Mouse (Mus musculus) c-Kit-positive CD71-negative TER-119-negative erythroid progenitor cells, embryonic 14.5 days (primary cell): ENCODE data around the gene Gnmt.

Source experiments
- DNase-seq: peaks from one replicate; pipeline ENCODE4 v3.0.0-alpha.2; 2013; ENCODE audit warnings: low read depth

Gnmt gene

DNA sequence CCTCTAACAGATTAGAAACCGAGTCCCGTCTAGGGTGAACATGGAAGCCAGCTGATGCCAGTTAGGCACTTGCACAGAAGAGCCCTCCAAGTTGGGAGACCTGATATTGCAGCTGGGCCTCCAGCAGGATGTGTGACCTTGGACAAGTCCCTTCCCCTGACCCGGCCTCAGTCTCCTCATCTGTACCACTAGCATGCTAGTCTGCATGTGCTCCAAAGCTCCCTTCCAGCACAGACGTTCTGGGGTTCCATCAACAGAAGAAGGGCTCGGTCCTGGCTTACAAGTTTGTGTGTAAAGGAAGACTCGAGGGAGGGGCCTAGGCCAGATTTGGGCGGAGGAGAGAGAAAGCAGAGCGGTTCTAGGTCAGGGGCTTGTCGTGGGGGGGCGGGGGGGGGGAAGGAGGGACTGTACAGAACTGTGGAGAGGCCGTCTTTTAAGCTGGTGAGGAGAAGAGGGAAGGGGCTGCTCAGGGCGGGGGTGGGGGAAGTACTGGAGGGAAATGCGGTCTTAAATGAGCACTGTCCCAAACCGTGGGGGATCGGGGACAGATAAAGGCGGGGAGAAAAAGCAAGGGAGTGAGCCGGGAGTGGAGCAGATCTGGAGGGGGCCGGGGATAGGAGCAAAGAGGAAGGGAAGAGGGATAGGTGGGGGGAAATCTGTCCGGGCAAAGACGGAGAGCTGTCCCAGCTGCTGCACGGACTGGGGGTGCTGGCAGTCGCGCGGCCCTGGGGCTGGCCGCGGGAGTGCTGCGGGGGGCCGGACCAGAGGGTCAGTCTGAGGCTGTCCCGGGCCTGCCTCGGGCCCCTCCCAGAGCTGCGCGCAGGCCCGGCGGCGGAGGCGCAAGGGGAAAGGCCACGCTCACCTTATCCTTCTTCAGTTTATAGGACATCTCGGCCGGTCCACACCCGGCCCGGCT lies 24.7 kb downstream of the Gnmt start:
- DNase-seq, result no peak

- DNase-seq, result no peak
Measured at GRCm38 (mm10) chr17:46702506-46702905, 26.5 kb downstream of the Gnmt start.

- no peak for DNase-seq
Measured at GRCm38 (mm10) chr17:46702100-46702499, 26.9 kb downstream of the Gnmt start.

DNA sequence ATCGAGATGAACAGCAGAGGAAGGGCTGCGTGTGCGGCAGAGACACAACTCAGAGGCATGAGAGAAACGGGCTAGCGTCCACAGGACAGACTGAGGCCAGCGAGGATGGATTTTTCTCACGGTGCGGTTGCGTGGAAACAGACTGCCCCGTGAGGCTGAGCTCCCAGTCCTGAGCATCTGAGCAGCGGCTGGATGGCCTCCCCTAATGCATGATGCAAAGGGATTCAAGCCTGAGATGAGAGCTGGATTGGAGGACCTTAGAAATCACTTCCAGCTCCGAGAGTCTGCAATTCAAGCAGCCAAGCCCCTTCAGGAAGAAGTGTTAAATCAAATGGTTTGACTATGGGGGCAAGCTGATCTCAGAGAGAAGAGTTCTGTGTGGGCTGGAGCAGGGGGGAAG lies 27.5 kb downstream of the Gnmt start:
- no peak for DNase-seq

- no peak for DNase-seq
Measured at GRCm38 (mm10) chr17:46699912-46700311, 29.1 kb downstream of the Gnmt start.

DNA sequence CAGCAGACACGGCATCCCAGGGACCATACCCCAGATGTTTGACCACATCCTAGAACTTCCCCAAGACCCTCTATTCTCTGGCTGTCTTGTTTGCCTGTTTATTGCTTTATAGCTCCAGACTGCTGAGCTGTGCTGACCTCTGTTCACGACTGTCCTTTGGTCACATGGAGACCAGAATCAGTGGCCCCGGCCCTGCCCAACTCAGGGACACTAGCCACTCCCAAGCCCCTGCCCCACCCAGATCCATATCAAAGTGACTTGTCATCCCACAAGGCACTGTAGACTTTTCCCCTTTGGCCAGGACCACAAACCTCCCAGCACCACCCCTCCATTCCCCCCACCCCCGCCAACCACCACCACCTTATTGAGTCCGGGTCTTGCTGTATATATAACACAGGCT lies 29.7 kb downstream of the Gnmt start:
- DNase-seq, result no peak

- DNase-seq, result no peak
Measured at GRCm38 (mm10) chr17:46698515-46698914, 30.5 kb downstream of the Gnmt start.

DNA sequence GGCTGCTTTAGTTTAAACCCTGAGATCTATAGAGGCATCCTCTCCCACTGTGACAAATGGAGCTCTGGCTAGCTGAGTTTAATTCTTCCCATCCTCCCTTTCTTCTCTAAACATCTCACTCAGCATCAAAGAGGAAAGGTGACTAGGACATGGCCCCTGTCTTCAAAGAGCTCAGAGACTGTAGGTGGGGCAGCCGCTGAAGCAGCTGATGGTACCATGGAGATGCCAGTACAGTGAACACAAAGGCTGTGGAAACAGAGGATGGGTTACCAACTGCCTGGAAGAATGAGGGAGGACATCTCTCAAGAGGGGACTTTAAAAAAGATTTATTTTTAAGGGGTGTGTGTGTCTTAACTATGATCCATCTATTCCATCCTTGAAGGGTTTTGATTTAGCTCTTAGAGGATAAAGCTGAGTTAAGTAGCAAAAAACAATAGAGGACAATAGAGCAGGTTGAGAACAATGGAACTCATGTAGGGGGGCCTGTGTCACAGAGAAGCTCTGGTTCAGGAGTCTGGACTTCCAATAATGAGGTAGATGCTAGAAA lies 34.4 kb downstream of the Gnmt start:
- no peak for DNase-seq

DNA sequence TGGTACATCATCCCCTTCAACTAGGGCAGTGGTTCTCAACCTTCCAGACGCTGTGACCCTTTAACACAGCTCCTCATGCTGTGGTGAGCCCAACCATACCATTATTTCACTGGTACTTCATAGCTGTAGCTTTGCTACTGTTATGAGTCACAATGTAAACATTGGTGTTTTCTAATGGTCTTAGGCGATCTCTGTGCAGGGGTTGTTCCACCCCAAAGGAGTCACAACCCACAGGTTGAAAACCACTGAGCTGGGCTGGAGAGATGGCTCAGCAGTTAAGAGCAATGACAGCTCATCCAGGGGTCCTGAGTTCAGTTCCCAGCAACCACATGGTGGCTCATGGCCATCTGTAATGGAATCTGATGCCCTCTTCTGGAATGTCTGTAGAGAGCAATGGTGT lies 37.6 kb downstream of the Gnmt start:
- no peak for DNase-seq

- DNase-seq, result no peak
Measured at GRCm38 (mm10) chr17:46690665-46691064, 38.3 kb downstream of the Gnmt start.

DNA sequence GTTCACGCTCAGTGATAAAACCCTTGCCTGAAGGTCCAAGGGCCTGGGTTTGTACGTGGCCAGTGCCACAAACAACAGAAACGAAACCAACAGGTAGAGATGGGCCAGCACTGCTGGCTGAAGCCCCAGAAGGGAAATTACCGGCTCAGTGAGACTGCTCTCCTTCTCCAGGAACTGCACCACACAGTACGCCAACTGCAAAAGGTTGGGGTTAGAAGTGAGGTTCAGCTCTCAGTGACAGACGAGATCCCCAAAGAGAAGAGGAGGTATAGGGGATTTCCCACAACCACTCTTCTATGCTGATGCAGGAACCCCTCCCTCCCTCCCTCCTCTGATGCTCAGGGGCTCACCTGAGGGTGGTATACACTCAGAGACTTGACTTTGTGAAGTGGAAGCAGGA lies 43.1 kb downstream of the Gnmt start:
- no peak for DNase-seq

- no peak for DNase-seq
Measured at GRCm38 (mm10) chr17:46682654-46683389, 46.1 kb downstream of the Gnmt start.

GRCm38 (mm10) chr17:46681466-46682118 lies 47.4 kb downstream of the Gnmt start:
- no peak for DNase-seq

DNA sequence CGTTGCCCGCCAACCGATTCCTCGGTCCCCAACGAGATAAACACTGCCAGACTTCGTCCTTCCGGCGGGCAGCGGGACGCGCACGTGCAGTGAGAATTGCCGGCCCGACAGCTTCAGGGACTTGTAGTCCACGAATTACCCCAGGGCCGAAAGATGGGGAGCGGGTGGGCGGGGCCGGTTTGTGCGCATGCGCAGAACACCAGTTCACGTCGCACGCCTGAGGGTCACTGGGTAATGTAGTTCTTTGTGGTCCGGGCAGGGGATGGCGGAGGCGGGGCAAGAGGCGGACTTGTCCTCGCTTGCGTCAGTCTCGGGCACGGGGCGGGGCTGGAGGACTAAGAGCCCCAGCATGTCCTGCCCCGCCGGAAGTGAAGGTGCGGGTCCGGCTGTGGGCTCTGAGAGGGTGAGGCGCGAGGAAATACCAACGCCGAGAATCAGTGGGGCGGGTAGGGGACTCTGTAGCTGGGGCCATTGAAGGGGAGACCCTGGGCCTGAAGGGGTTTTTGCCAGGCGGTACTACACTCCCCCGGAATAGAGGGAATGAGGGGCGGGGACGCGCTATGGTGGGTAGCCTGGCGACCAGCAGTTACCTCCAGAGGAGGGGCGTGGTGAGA lies 48.1 kb downstream of the Gnmt start, which contains the start of gene Klhdc3:
TSS of gene Klhdc3 (minus strand) at position 155 of the 614 bp plus-strand sequence.
- peak; percentile 98 for DNase-seq

GRCm38 (mm10) chr17:46679843-46680759 lies 48.9 kb downstream of the Gnmt start:
- DNase-seq, result peak; percentile 34

DNA sequence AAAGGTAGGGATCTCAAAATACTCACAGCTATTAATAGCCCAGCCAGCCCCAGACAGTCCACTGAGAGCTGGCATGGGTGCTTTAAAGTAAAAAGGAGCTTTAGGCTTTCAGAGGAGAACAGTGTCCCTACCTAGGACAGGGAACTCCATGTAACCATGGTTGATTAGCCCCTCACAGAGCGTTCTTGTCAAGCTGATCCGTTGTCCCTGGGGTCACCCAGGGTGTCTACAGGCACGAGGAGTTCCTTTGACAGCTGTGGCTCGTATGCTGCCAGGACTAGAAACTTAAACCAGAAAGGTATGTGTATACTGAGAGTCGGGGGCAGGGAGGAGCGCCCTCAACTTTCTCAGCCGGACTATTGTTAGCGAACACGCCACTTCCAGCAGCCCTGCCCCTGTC lies 50.1 kb downstream of the Gnmt start:
- no peak for DNase-seq

- no peak for DNase-seq
Measured at GRCm38 (mm10) chr17:46678416-46678815, 50.6 kb downstream of the Gnmt start, which contains the start of gene Mea1. TSS of gene Mea1 (plus strand) at chr17:46678793.
